Mouse (Mus musculus) heart, adult 8-10 months (tissue): Measurements from ENCODE around the gene Fam83g. TPM values are rescaled to one million over a fixed set of nuclear protein-coding genes. Genes with fewer than 3 reads are reported as not detected.
A peak's percentile ranks its signal among the peaks of the same experiment; 100 is the strongest.
"Not testable (repeated sequence)": the region's sequence is repeated elsewhere in the genome, so short reads cannot be mapped to it uniquely, and the experiment has no call there.

ENCODE experiments used
- DNase-seq: peaks from one replicate; pipeline ENCODE4 v3.0.0; 2022; ENCODE audit warnings: low spot score
- total RNA-seq, 4 experiments: library from RNA; stranded (reverse); gene quantifications; 2 replicates each; pipeline ENCODE4 v1.2.4; 2022

Fam83g gene
- under 1 TPM; 0.19 to 0.41 (median 0.28) TPM for total RNA-seq

GRCm38 (mm10) chr11:61683907-61684731 is at the start of gene Fam83g:
Gene Fam83g, plus strand, starts transcription at chr11:61684091.
- peak; percentile 41 for DNase-seq

DNA sequence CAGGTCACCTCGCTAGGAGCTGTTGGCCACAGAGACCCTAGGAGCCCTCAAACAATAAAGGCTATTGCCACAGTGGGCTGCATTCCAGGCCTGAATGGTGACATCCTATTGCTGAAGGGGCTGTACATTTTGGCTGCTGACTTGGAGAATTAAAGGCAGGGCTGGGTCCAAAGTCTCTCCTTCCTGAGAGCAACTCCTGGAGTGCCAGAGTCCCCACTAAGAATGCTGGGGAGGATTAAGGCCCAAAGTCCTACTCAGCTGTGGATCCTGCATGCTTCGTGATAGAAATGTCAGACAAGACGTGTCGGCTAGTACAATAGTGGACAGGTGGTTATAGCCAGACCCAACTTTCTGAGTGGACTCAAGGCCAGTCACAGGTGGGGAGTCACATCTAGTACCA is 47.6 kb upstream of the Fam83g start:
- DNase-seq = not testable (repeated sequence)

- no peak for DNase-seq
Observed at GRCm38 (mm10) chr11:61637413-61637812, 46.5 kb upstream of the Fam83g start.

GRCm38 (mm10) chr11:61637856-61638255 is 46.0 kb upstream of the Fam83g start:
- no peak for DNase-seq

DNA sequence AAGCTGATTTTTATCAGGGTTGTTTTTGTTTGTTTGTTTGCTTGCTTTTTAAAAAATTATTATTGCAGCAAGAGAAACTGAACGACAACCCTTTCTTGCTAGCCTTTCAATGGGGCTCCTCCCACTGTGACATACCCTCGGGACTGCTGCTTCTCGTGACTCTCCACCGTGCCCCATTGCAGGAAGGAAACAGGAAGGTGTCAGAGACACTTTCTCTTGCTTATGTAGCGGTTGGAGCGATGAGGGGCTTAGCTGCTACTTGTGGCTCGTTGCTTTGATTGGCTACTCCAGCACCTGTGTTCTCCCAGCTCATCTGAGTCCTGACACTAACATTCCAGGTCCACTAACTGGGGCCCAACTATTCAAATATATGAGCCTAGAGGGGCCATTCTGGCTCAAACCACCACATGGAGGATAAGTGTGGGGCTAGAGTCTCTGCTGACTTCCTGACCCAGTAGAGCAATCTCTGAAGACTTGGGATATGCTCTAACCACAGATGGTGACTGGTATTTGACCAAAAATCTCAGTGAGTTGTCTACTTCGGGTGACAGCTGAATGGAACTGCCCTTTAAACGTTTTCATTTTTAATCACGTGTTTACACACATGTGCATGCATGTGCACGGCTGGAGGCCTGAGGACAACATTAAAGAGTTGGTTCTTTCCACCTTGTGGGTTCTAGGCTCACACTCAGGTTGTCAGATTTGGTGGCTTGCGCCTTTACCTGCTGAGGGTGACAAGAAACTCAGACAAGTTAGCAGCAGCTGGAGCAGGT is 44.9 kb upstream of the Fam83g start:
- DNase-seq = no peak

DNA sequence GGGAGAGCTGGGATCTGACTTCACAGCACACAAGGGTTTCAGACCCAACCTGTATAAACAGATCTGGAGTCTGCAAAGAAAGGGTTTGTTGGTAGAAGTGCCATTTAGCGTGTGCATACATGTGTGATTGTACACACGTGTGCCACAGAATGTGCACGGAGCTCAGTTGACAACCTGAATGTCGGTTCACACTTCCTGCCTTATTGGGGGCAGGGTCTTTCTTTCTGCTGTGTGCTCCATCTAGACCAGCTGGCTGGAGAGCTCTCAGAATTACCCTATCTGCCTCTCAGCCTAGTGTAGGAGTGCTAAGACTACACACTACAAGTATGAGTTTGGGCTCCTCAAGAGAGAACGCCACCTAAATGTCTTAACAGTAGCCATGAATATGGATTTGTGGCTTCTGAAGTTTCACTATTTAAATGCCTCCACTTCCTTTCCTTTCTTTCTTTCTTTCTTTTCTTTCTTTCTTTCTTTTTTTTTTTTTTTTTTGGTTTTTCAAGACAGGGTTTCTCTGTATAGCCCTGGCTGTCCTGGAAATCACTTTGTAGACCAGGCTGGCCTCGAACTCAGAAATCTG is 44.2 kb upstream of the Fam83g start:
- DNase-seq = no peak

GRCm38 (mm10) chr11:61640585-61640984 is 43.3 kb upstream of the Fam83g start:
- DNase-seq = not testable (repeated sequence)

- DNase-seq = no peak
Observed at GRCm38 (mm10) chr11:61642106-61642505, 41.8 kb upstream of the Fam83g start.

DNA sequence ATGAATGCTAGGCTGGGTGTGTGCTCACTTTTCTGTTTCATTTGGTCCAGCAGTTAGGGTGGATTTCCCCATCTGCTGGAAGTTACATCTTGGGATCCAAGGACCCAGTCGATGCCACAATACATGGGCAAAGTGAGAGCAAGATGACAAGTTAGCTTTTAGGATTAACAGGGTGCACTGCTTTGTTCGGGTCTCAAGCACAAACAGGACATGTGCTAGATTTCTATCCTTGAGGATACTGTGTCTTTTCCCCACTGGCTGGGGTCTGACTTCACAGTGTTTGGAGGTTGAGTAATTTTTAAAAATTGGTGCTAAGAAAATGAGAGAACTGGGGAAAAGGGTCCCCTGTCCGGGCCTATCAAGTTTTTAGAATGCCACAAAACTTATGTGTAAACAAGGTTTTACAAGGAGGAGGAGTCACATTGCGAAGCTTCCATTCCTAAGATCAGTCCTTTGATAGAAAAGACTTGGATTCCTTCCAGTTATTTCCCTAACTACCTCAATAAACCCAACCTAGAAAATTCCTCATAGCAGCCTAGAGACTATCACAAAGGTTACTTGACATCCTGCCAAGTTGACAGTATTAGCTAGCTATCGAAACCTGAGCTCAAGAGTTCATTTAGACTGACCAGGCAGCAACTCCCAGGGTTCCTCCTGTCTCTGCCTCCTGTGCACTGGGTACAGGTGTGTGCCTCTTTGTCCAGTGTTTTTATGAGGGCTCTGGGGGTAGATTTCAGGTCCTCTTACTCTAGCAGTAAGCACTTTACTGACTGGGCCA is 40.5 kb upstream of the Fam83g start:
- no peak for DNase-seq

DNA sequence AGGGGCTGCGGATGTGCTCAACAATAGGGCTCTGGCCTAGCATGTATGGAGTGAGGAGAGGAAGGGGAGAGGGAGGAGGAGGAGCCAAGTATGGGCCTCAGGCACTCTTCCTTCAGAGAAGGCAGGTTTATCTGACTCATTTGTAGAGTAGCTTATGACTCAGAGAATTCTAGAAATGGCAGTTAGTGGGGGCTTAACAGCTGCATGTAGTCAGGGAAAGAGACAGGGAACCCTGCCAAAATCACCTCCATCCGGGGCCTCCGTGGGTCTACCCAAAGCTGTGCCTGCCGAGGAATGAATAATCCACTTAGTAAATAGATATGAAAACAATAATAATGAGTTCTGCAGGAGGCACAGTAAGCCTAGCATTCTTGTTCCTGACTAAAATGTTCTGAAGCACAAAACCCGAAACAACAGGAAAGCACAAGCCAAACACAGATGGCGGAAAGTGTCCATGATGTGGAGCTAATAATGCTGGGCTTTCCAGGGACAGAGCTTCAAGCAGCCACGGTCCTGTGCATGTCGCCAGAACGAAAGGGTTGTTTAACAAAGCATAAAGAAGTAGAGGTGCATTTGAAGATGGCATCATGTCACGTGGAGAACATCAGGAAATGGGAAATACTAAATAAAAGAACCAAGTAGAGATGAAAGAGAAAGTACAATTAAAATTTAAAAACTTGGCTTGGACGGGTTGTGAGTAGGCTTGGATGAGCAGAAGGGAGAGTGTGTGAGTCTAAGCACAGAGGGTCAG is 39.1 kb upstream of the Fam83g start:
- DNase-seq = peak; percentile 51

DNA sequence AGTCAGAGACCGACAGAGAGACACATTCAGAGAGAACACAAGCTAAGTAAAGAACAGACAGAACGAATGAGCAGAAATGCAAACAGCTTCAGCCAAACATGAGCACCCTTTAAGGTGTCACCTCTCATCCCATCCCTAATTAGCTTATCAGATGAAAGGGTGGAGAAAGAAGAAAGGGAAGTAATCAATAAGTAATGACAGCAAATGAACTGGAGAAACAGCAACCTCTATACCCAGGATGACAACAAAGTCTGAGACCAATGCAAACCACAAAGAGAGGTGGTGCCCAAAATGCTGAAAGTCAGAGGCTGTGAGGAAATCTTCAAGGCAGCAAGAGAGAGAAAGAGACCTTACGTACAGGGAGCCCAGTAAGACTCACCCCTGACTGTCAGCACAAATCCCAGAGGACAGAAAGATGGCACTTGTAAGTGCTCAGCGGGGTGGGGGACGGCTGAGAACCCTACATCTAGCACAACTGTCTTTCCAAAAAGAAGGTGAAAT is 38.5 kb upstream of the Fam83g start:
- no peak for DNase-seq

- no peak for DNase-seq
Observed at GRCm38 (mm10) chr11:61646499-61647039, 37.3 kb upstream of the Fam83g start.

- no peak for DNase-seq
Observed at GRCm38 (mm10) chr11:61647110-61647910, 36.6 kb upstream of the Fam83g start.

GRCm38 (mm10) chr11:61647956-61648748 is 35.7 kb upstream of the Fam83g start:
- no peak for DNase-seq

DNA sequence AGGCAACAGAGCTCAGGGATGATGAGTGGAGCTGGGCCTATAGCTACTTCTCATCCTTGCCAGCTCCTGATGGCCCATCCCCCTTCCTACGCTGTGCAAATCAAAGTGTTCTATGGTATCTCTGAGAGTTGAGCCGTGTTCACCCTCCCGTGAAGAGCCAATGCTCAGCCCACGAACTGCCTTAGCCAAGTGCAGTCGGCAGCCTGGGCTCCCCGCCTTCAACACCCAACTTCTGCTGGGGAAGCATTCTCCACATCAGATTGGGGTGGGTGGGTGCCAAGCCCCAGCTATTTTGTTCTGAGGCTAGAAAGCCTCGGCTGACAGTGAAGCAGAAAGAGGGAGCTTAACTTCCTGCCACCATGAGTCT is 35.2 kb upstream of the Fam83g start:
- DNase-seq = no peak

GRCm38 (mm10) chr11:61649163-61649580 is 34.7 kb upstream of the Fam83g start:
- DNase-seq = no peak

- DNase-seq = no peak
Observed at GRCm38 (mm10) chr11:61649626-61650025, 34.3 kb upstream of the Fam83g start.

- DNase-seq = no peak
Observed at GRCm38 (mm10) chr11:61650470-61651265, 33.2 kb upstream of the Fam83g start.
